Mouse (Mus musculus): ENCODE measurements around the gene Nsun2. TPM values are rescaled to one million over a fixed set of nuclear protein-coding genes. Genes with fewer than 3 reads are reported as not detected.
A peak's percentile ranks its signal among the peaks of the same experiment; 100 is the strongest.

Nsun2 gene
- total RNA-seq, 2 experiments from 2014 or later = 80.5 to 85.3 TPM

DNA sequence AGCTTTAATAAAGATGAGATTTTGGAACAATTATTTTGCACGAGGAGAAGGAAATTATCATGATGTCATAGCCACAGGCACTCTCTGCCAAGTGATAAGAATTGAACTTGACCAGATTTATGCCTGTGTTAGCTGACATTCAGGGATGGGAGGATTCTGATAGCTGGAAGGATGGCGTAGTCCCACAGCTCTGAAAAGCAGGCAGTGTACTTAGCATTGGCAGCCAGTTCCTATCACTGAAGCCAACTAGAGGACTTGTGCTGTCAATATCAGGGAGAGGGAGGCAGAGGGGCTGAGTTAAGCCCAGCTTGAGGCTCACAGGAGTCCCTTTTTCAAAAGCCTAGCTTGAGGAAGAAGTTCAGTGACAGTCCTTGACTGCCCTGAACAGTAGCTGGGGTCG, 91.0 kb downstream of the Nsun2 start:
- no peak for DNase-seq (ENCODE audit: extremely low spot score in 1 of 2, low spot score in 1 of 2)

DNA sequence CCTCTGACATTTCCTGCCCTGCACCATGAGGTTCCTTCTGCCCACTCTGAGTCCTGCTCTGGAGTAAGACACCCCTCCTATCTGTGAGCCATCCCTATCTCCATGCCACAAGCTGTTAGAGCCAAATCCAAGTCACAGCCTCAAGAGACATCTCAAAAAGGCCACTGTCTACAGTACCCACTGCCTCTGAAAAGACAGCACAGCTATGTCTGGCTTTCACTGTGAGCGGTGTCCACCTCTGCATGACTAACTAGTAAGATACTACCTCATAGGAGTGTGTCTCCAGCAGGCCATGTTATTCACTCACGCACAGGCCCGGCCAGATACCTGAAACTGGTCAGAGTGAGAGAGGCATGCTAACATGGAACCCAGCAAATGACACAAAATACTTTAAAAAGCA, 94.4 kb downstream of the Nsun2 start:
- no peak for DNase-seq (ENCODE audit: extremely low spot score in 1 of 2, low spot score in 1 of 2)

DNA sequence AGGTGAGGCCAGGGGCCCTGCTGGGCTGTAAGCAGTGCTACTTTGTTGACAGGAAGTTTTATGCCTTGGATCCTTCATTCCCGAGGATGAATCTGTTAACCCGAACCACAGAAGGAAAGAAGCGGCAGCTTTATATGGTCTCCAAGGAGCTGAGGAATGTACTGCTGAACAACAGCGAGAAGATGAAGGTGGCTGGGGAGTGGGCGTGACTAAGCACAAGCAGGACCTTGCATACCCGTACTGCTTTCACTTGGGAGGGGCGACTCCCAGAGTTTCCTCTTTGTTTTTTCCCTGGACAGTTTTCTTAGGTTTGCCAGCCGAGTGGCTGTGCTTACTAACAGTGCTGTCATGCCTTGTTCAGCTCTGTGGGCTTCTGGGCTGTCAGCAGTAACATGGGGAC, 97.0 kb downstream of the Nsun2 start:
- DNase-seq (ENCODE audit: extremely low spot score in 1 of 2, low spot score in 1 of 2) = peak in 1 of 2 experiments; percentile 2

DNA sequence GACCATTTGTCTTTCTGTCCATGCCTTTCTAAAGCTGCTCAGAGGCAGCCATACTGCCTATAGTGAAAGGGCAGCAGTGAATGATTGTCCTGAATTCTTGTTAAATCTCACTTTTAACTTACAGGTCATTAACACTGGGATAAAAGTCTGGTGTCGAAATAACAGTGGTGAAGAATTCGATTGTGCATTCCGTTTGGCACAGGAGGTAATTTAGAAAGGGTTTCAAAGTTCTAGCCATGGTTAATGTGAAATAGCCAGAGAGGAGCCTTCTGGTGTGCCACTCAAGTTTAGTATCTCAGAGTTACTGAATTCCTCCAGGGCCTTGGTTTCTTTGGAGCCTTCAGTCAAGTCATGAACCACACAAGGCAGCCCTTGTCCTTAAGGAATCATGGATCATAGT, 97.6 kb downstream of the Nsun2 start:
- DNase-seq (ENCODE audit: extremely low spot score in 1 of 2, low spot score in 1 of 2) = no peak

DNA sequence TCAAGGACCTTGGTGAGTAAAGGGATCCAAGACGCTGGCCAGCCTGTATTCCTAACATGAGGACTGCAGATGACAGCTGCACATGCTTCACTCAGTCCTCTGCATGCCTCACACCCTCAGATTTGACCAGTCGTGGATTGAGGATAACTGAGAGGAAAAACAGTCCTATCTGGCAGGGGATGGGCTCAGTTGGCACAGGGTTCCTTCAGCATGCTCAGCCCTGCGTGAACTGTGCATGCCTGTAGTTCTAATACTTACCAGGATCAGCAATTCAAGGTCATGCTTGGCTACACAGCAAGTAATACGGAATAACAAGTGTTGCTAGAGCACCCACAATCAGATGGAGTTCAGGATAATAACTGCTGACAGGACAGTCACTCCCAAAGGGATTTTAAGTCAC, 98.1 kb downstream of the Nsun2 start:
- peak in 1 of 2 experiments; percentile 0 for DNase-seq (ENCODE audit: extremely low spot score in 1 of 2, low spot score in 1 of 2)

DNA sequence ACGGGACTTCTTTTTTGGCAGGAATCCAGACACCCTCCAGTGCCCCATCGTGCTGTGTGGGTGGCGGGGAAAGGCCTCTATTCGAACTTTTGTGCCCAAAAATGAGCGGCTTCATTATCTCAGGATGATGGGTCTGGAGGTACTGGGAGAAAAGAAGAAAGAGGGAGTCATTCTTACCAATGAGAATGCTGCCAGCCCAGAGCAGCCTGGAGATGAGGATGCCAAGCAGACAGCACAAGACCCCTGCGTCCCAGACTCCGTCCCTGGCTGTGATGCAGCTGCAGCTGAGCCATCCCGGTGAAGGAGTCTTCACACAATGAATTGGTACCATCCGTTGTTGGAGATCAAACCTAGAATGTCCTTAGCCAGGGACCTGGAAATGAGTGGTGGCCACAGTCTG, 100.0 kb downstream of the Nsun2 start:
- peak in 1 of 2 experiments; percentile 0 for DNase-seq (ENCODE audit: extremely low spot score in 1 of 2, low spot score in 1 of 2)

DNA sequence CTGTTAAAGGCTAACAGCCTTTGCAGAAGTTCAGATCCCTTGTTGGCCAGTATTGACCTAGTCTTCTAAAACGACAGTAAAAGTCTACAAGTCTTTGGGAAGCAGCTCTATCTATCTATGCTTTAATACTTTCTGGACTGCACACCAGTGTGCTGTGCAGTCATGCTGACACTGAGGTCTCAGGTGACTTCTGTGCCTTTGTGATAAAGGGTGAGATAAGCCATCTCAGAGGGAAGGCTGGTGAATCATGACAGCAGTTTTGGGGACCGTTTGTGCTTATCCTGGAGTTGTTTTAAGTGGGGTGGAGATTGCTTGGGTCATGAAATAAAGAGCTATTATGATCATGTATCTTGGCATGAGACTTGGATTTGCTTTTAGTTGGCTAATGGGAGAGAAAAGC, 100.4 kb downstream of the Nsun2 start:
- no peak for DNase-seq (ENCODE audit: extremely low spot score in 1 of 2, low spot score in 1 of 2)

DNA sequence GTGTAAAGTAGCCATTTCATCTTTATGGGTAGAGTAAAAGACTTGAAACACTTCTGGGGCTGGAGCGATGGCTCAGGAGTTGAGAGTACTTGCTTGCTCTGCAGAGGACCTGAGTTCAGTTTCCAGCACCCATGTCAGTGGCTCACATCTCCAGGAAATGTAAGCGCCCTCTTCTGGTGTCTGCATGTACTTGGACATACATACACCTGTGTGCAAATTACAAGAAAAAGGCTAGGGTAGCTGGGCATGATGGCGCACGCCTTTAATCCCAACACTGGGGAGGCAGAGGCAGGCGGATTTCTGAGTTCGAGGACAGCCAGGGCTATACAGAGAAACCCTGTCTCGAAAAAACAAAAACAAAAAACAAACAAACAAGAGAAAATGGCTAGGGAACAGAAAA, 102.3 kb downstream of the Nsun2 start:
- peak in 1 of 2 experiments; percentile 1 for DNase-seq (ENCODE audit: extremely low spot score in 1 of 2, low spot score in 1 of 2)

DNA sequence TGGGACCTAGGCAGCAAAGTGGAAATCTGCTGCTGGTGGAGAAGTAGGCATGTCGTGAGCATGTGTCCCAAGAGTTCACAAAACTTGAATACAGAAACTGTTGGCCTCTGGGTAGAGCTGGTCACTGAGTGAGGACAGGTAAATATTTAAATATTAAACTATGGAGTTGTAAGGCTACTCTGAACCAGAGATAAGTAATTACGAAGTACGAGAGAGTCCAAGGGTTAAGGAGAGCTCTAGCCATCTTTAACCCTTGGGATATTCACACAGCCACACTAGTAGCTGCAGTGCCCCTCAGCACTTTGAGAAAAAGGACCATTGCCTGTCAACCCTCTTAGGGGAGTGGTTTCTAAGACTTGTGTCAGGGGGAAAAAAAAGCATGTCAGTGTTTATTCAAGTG, 102.8 kb downstream of the Nsun2 start:
- DNase-seq (ENCODE audit: extremely low spot score in 1 of 2, low spot score in 1 of 2) = peak in 1 of 2 experiments; percentile 1

DNA sequence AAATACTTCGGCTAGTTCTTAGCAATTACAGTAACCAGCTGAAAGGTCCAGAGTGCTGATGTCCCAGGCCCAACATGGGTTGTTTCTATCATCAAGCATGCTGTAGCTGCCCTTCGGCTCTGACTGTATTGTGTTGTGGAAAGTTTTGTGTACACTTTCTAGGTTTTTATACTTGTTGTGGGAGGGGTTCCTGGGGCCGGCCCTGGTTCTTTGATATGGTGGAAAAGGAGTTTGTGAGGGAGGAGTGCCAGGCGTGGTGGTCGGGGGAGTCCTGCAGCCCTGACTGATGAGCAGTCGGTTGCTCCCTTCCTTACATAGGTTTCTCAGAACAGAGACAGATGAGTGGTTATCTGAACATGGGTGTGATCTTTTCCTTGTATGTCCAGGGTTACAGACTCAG, 103.3 kb downstream of the Nsun2 start:
- DNase-seq (ENCODE audit: extremely low spot score in 1 of 2, low spot score in 1 of 2) = peak in 1 of 2 experiments; percentile 1

DNA sequence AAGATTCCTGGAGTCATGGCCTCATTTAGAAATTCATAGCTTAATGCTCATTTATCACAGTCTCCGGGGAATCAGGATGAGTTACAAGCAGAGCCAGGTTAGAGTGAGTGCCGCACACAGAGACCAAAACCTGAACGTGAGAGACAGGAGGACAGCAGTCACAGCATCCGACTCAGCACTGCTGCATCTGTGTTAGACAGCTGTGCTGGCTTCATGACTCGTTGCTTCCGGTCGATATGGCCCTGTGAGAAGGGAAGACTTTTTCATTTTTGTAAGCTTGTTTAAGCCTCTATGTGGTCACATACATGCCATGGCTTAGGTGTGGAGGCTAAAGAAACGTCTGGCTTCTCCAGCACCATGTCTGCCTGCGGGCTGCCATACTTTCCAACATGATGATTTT, 104.1 kb downstream of the Nsun2 start:
- DNase-seq (ENCODE audit: extremely low spot score in 1 of 2, low spot score in 1 of 2) = no peak

DNA sequence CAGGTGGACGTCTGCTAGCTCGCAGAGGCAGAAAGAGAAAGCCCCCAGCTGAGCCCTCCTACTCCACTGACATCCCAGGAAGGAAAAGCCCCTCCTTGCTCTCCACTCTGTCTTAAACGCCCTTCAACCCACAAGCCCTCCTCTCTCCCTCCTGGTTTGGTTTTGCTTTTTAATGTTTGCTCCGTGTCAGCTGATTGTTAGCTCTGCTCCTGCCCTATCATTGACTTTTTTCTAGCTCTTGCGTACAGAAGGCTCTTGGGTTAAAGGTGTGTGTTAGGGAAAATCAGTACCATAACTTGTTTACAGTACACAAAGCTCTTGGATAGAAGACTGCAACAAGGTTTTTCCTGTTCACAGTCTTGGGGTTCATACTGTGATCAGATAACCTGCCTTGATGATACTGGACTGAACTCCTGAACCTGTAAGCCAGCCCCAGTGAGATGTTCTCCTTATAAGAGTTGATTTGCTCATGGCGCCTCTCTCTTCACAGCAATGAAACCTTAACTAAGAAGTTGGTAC, 104.6 kb downstream of the Nsun2 start:
- peak; percentile 0 for DNase-seq (ENCODE audit: extremely low spot score in 1 of 2, low spot score in 1 of 2)

DNA sequence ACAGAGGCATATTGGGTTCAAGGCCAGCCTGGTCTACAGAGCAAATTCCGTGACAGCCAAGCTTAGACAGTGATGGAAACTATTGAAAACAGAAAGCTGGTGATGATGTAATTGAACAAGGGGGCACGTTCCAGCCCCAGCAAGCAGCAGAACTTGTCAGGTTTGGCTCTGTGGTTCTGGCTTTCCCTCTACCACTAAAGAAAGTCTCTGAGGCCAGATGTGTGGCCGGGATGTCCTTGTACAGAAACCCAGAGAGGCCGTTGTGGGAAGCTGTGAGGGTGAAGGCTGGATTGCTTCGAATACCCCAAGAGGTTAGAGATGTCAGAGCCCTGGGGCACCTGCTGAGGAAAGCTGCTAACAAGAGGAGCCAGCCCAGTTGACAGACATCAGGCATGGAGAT, 105.7 kb downstream of the Nsun2 start:
- DNase-seq (ENCODE audit: extremely low spot score in 1 of 2, low spot score in 1 of 2) = peak; percentile 1

DNA sequence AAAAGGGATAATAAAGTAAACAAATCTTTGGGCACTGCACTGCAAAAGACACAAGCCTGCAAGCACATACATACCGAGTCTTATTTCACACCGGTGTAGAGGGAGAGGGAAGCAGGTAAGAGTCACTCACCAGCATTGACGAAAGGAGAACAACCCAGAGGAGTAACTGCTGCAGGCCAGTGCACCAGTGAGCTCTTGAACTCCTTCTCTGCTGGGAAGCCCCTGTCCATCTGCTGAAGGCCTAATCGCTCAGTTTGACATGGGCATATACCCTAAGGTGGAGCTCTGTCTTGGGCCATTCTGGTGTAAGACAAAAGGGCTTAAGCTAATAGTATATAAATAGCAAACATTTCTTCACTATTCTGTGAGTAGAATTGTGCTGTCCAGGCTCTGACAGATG, 106.6 kb downstream of the Nsun2 start:
- peak; percentile 0 to 2 for DNase-seq (ENCODE audit: extremely low spot score in 1 of 2, low spot score in 1 of 2)

DNA sequence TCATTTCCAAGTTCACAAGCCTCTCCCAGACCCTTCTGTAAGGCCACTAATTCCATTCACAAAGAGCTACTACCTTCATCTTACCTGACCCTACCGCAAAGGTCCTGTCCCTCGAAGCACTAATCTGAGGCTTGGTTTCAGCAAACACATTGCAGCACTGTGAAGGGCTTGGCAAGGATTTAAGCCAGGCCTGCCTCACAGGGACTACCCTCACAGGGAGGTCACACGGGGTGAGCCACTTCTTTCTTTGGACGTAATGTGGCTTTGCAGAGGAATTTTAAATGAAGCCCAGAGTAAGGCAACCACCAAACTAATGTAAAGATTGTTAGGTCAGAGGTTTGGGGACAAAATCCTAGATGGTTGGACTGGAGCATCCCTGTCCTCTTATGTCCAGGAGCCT, 107.0 kb downstream of the Nsun2 start:
- peak; percentile 0 for DNase-seq (ENCODE audit: extremely low spot score in 1 of 2, low spot score in 1 of 2)

DNA sequence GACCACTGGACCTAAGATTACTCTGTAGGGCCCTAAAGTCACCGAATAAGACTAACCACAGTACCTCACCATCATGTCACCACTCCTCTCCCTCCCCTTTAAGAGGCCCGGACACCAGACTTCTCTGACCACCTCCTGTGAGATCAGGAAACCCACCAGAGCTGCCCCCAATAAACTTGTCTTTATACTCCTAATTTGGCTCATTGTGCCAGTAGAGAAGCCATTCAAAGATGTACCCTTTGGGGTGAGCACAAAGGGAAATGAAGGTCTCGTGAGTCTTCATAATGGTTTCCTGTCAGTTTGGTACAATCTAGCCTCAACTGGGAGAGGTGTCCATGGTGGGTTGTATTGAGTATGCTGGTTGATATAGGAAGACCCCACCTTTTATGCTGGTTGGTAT, 107.5 kb downstream of the Nsun2 start:
- DNase-seq (ENCODE audit: extremely low spot score in 1 of 2, low spot score in 1 of 2) = peak in 1 of 2 experiments; percentile 0

DNA sequence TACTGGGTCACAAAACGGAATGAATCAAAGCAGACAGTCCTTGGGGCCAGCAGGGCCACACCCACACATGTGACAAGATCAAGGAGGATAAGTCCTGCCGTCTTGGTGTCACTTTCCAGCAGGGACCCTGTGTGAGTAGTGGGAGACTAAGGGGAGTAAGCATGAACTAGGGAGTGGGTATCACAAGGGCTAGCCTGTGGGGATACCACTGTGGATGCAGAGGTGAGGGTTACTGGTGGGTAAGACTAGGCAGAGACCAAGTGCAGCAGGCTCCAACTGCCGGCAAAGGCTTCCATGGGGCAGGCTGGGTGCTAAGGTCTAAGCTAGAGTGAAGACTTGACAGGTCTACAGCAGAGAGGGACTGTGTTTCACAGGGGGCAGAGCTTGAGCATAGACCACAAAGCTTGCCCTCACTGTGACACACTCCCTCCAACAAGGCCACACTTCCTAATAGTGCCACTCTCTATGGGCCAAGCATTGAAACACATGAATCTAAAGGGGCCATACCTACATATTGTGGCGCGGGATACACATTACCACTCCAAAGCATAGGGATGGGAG, 109.2 kb downstream of the Nsun2 start:
- no peak for DNase-seq (ENCODE audit: extremely low spot score in 1 of 2, low spot score in 1 of 2)

DNA sequence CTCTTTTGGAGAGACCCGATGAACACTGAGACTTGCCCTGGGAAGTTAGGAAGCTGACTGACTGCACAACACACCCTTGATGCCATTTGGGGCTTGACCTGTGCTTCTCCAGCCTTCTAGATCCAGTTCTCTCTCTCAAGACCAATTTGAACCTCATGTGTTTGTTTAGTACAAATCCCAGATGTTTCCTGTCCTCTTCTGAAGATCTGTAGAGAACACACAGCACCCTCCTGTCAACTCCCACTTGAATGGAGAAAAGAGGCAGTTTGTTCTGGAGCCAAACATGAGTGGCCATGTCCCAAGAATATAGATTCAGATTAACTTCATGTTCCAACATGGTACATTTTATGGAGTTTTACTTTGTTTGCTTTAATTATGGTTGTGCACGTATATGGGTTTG, 110.4 kb downstream of the Nsun2 start:
- no peak for DNase-seq (ENCODE audit: extremely low spot score in 1 of 2, low spot score in 1 of 2)

DNA sequence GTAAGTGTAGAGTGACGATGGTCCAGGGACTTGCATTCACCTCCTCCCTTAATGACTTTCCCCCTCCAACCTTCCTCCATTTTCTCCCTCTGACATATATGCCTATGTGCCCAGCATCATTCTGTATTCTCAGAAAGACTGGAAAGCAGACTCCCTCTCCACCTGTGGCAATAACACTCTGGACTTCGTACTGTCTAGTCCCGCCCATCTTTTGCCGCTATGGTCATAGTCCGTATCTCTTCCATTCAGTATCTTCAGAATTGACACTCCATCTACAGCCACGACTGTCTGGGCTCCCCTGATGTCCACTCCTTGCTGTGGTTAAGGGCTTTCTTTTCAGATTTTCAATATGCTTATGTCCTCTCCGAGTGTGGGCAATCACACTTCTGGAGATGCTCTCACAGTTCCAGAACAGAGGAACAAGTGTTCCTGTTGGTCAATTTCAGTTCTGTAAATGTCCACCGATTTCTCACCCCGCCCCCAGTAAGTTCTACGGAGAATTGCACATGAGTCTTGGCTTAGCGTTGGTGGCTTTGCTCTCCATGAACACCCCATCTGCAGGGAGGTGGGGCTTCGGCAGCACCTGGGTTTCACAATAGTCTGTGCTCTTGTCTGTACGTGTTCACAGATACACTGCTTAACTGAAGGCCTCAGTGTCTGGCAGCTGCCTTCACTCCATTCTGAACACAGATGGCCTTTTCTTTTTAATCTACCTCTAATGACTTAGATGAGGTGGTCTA, 111.1 kb downstream of the Nsun2 start:
- no peak for DNase-seq (ENCODE audit: extremely low spot score in 1 of 2, low spot score in 1 of 2)

DNA sequence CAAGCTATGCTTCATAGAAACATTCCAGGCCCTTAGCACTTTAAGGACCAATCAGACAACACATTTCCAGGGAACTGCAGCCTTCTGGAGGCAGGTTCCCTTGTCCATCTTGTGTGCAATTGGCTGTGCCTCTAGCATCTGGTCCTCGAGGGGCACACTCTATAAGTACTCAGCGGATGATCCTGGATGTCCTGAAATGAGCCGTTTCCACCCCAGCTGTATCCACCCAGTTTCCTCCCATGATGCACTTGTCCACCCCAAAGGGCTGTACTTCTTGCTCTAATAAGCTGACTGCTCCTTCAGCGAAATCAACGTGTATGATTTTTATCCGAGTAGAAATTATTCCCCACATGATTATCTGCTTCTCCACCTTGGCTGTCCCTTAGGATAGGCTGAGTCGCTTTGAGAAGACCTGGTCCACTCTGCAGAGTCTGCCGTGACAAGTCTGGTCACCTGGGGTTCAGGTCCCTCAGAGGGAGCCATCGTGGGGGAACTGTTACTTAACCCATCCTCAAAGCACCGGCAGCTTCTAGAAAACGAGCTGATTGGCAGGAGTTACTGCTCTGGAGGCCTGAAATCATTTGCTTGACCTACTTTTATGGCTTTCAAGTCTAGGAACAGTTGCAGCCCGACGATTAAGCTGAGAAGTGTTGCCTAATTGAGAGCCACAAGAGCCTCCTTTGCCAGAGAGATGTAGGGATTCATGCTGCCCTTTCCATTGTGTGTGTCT, 112.3 kb downstream of the Nsun2 start:
- no peak for DNase-seq (ENCODE audit: extremely low spot score in 1 of 2, low spot score in 1 of 2)

DNA sequence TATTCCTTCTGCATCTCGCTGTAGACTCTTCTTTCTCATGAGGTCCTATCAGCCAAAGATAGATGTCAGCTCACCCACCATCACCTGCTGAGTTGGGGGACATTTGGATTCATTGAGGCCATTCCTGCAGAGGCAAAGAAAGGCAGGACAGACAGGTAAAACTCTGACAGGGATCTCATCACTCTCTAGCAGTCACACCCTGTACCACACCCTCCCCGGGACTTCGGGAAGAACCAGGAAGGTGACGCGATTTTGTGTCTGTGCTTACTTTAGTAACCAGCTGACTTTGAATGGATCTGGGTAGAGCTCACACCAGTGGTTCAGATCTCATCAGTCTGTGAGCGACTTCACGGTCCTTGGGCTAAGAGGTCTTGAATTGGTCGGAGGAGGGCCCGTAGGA, 112.9 kb downstream of the Nsun2 start:
- no peak for DNase-seq (ENCODE audit: extremely low spot score in 1 of 2, low spot score in 1 of 2)

Data from layer of hippocampus, postnatal 25 days (tissue).